Mouse (Mus musculus) right cerebral cortex, adult 2 months (tissue): ENCODE measurements around the gene Dennd4c.

ENCODE experiments used
- DNase-seq, 2 experiments: peaks; one replicate each; pipeline ENCODE4 v3.0.0; 2021 to 2022; ENCODE audit warnings: low spot score in 2 of 2

The Dennd4c gene

DNA sequence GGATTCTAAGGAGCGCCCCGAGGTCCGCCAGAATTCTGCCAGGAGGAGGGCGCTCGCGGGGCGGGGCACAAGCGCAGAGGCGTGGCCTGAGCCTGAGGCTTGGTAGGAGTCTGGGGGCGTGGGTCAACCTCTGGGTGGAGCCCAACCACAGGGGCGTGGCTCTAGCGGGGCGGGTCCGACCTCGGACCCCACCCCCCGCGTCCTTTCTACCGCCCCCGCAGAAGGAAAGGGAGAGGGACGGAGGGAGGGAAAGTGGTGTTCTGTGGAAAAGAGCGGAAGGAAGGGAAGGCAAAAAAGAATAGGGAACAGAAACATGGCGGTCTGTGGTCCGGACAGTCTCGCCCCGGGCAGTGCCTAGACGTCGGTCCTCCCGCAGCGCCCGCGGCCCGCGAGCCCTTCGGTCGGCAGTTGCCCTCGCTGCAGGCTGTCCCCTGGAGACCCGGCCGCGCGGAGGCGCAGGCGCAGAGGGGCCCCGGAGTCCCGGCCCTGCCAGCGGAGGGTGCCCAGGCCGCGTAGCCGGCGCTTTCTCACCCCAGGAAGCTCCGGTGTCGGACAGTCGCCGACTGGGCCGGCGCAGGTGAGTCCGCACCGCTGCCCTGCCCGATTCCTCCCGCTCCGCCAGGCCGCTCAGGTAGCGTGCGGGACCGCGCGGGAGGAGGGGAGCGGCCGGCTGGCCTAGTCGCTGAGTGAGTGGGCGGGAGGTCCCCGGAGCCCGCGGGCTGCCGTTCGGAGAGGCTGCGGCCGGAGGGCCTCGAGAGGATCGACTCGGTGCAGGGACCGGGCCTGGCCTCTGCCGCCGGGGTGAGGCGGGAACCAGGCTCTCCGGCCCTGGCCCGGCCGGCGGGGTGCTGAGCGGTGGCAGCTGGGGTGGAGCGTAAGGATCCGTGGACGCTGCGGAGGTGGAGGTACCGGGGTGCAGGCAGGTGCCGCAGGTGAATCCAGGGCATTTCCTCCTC lies at the start of gene Dennd4c:
Gene Dennd4c (plus strand): TSS at position 220 of the 956 bp plus-strand sequence.
- peak; percentile 82 to 85 for DNase-seq

DNA sequence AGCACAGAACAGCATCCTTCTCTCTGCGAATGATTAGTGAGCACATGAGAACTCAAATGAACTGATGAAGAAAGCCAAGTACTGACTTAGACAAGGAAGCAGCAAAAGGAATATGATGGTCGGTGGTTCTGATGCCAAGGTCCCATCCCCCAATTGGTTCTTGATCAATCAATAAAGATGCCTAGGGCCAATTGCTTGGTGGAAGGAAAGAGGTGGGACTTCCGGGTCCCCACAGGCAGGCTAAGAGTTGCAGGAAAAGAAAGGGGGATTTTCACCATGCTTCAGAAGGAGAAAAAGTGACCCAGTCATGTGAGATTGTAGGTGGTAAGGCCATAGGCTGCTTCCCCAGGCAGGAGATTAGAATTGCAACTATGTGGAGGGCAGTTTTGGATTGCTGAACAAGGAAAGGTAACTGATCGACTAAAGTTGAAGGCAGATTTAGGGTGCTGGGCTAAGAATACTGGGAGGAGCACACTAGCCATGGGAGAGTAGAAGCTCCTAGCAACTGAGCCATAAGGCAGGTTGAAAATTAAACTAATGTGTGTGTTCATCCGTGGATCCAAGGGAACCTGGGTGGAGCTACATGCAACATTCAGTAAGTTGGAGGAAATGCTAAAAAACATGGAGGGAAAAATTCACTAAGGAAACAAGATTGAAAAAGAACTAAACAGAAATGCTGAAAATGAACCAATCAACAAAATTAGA lies 49.0 kb upstream of the Dennd4c start:
- no peak for DNase-seq

DNA sequence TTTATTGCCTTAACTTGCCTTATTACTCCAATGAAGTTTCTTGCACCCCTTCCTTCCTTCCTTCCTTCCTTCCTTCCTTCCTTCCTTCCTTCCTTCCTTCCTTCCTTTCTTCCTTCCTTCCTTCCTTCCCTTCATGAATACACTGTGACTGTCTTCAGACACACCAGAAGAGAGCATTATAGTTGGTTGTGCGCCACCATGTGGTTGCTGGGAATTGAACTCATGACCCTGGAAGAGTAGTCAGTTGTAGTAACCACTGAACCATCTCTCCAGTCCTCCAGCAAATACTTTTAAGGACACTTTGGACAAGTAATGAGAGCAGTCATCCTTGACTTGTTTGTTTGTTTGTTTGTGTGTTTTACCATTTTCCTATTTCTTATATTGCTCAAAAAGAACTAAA lies 39.6 kb upstream of the Dennd4c start:
- DNase-seq: no peak

DNA sequence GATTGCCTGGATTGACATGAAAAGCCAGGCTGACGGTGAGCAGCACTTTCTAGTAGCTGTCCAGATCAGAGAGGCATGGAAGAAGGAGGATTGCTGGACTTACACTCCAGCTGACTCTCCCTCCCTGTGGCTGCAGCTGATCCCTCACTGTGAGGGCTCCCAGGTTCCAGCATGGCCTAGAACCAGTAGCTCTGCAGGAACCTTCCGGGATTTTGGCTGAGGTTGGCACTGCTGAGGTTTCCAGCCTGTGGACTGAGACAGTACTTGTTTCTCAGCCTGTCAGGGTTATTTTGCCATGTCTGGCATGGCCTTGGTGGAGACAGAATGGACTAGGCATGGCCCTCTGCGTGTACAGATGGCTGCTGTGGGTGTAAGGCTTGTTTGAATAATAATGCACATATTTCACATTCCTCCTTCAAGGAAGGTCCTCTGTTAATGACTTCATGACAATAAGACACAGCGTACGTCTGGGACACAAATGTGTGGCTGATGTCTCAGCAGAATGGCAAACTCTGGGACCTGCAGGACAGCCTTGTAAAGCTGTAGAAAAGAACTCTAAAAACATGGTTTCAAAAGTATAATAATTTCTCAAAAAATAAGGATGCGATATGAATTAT lies 38.2 kb upstream of the Dennd4c start:
- no peak for DNase-seq

DNA sequence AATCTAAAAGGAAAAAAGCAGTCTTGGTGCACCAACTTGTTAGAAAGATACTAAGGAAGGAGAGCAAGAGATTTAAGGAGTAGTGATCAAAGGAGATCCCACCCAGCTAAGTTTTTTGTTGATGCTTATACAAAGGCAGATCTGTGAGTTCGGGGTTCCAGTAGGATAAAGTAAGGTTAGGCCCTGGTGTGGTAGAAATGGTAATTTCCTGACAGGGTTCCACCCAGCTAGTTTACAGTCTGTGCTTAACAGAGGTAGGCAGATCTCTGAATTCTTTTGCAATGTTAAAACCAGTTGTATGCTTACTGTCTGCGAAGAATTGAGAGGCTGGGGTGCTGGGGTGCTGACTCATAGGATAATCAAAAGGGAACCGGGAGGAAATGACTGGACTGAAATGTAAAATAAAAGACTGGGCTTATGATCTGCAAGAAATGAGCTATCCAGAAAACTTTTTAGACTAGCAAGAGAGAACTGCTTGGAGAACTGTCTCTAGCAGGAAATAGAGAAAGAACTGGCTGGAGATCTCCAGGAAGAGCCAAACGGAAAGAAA lies 37.6 kb upstream of the Dennd4c start:
- no peak for DNase-seq

DNA sequence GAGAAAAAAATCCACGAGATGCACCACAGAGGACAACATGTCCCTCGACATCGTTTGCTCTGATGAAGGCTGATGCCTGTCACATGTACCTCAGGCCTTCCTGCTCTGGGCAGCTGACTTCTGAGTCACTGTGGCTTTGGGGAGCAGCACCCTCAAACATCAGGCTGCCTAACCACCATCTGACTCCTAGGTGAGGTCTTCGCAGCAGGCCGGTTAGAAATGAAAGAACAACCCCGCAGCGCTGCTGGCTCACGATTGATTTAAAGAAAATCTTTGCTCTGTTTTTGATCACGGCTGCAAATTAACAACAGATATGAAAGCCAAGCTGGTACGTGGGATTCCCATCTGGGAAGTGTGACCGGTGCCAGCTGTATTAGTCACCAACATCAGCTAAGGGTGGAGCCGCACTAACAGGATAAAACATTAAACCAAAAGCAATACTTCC lies 35.6 kb upstream of the Dennd4c start:
- peak; percentile 68 to 82 for DNase-seq

DNA sequence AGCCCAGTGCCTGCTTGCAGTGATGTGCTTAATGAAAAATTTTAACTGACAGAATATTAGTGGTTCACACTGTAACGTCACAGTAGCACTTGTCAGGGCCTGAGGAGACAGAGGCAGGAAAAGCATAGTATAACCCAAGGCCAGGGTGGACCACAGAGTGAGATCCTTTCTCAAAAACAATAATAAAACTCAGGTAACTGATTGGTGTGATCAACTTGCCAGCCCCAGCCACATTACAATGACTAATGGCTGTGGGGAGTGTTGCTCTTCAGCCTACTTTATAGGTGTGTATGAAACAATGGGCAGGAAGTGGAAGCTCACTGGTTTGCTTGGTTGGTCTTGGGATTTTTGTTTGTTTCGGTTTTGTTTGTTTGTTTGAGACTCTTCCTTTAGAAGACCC lies 34.8 kb upstream of the Dennd4c start:
- no peak for DNase-seq

DNA sequence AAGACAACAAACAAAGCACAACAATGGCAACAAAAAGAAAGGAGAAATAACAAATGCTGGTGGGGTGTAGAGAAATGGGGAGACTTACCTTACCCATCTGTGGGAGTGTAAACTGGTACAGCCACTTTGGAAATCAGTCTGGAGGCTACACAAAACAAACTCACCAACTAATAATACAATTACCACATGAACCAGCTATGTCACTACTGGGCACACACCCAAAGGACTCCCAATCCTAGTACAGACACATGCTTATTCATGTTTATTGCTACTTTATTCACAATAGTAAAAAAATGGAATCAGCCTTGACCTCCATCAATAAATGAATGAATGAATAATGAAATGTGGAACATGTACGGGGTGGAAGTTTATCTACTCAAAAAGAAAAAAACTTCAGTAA lies 33.0 kb upstream of the Dennd4c start:
- no peak for DNase-seq

DNA sequence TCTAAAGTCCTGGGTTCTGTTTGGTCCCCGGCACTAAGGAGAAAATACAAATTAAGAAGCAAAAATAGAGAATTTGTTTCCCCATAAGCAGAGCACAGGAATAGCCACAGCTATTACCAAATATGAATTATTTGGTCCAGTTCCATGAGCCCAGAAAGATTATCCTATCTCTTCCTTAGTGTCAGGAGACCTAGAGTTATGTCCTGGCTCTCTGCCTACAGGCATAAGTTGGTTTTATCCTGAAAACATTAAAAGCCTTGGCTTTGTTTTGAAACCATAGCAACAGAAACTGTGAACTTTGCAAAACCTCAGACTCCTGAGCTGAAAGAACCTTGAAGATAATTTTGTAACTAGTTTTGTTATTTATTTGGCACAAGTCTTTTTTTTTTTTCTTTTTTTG lies 31.2 kb upstream of the Dennd4c start:
- DNase-seq: no peak

DNA sequence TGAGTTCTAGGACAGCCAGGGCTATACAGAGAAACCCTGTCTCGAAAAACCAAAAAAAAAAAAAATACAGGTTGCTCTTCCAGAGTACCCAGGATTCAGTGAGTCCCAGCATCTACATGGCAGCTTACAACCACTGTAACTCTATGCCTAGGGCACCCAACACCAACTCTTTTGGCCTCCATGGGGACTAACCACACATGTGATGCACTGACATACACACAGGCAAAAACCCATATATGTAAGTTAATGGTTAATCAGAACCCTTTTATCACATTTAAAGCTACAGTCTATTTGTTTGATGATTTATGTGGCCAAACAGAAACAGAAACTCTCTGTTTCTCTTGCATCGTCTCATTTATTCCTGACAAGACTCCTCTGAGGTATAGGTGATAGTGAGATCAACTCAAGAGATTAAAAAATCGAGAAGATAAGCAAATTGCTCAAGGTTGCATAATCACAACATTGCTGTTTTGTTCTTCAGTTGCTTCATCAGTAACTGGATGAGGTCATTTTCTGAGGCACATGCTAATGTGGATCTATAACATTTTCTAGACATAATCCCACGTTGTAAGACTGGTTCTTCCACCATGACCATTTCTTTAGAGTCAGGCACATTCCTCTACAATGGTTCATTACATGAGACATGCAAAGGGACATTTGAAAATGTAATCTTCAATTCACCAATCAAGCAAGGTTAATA lies 29.3 kb upstream of the Dennd4c start:
- DNase-seq: no peak

DNA sequence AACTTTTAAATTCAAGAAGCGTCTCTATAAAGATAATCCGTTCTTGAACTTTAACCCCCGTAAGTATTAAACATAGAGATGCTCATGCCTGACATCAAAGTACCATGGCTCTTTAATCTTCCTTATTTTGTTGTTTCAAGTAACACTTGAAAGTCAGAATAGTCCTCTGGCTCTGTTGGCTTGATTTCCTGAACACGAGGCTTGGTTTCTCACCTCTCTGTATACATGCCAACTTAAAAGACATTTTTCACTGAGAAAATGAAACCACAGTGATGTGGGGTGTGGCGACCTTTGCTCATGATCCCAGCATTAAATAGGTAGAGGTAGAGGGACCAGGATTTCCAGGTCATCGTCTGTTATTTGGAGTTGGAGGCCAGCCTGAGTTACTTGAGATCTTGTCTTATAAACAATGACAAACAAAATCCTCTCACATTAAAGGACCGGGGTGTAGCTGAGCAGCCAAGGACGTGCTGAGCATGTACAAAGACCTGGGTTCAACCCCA lies 26.4 kb upstream of the Dennd4c start:
- DNase-seq: no peak

DNA sequence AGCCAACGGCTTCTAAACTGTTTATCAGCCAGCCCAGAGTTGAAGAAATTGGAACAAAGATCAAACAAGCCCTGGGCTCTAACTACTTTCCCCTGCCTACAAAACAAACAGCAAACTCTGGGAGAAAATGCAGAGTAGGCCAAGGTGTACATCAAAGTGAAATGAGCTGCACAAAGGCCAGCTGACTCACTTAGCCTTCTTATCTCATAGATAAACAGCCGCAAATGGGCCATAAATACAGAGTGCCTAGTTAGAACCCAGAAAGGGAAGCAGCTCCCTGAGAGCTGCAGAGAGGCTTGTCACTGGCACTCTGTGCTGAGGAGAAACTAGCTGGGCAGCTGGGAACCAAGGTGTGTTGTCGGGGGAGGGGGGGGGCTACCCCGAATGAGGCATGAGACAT lies 23.2 kb upstream of the Dennd4c start:
- no peak for DNase-seq

DNA sequence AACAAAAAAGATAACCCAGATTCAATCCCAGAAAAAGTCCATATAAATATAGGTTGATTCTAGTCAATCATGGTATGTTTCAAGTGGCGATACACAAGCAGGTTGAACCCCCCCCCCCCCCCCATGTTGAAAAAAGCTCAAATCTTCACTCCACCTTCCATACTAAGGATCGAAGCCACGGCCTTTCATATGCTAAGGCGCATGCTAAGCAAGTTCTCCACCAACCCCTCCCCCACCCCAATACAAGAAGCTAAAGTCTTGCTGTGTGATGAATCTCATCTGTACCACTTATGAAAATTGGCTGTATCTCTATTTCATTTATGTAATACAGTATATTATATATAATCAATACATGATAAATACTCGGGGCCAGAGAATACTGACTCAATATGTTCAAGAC lies 22.2 kb upstream of the Dennd4c start:
- no peak for DNase-seq

DNA sequence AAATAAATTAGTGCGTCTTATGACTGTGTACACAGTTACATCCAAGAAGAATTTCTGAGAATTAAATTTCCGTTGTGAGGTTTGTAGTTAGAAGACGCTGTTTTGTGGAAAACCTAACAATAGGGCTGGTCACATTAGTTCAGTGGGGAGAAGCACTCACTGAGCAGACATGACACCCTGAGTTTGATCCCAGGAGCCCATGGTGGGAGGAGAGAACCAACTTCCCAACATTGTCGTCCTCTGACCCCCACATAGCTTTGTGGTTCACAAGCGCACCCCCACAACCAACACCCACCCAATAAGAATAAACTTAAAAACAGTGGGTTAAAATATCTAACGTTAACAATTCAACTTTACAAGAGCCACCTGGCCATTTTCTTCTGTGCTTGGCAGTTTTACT lies 18.5 kb upstream of the Dennd4c start:
- DNase-seq: no peak

DNA sequence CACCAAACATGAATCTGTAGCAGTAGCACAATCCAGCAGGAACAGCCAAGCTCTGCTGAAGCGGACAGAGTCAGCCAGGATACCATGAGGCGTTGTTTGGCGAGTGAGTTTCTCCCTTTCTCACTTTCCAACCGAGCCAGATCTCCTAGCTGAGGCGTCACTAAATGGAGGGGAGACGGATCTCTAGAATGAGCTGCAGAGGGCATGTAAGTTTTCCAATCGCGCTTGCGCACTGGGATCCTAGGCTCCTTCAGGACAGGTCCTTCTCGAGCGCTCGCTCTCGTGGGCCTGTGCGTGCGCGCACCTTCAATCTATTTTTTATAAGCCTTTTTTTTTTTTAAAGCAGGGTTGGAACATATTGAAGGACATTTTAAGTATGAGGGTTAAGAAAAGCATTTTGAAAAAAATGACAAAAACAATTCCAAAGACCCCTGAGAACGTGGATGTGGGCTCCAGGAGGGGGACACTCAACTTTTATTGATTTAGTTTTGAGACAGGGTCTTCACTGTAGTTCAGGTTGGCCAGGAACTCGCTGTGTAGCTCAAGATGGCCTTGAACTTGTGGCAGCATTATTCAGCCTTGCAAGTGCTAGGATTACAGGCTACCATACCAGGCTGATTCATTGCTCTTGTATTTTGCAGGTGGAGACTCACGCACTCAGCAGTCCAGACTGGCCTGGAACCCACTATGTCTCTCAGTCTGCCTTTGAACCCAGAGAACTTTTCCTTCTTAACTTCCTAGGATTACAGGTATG lies 14.1 kb upstream of the Dennd4c start:
- no peak for DNase-seq

DNA sequence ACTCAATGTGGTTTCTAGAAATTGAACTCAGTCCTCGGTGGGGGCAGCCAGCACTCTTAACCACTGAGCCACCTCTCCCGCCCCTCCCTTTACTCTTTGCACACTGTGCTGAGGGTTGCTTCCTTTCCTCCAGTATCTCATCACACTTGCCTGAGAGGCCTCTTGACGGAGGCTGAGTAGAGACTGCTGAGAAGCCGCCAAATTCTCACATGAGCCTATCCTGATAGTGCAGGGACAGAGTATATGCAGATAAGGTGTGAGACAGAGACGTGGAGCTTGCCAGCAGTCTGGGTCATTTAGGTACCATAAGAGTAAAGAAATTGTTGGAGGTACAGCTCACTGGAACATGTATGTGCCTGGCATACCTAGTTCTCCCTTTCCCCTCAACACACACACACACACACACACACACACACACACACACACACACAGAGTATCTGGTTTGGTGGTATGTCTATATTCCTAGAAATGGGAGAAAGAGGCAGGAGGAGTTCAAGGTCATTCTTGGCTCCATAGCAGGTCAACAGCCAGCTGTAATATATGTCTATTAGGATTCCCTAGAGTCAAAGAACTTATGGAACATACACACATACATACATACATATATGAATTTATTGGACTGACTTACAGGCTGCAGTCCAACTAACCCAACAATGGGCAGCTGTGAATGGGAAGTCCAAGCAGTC lies 8.9 kb upstream of the Dennd4c start:
- DNase-seq: no peak

DNA sequence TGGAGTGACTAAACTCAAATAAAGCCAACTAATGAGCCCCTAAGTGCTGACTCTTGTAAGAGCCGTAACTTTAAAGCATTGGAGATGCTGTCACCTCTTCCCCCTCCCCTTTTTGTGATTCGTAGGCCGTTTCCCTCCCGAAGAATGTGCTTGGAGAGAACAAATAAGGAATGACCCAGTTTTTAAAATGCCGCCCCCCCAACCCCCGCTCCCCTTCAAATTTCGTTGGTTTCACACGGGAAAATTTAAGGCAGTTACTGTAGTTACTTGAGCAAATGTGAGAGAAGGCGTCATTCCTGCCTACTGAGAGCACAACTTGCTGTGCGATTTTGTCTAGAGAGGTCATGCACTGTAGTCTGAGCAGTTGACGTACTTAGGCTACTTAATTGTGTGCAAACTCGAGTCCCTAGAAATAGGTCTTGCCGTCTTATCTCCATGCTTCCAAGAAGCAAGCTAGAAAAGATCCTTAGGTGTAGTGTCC lies 1.0 kb downstream of the Dennd4c start:
- peak; percentile 46 to 49 for DNase-seq

DNA sequence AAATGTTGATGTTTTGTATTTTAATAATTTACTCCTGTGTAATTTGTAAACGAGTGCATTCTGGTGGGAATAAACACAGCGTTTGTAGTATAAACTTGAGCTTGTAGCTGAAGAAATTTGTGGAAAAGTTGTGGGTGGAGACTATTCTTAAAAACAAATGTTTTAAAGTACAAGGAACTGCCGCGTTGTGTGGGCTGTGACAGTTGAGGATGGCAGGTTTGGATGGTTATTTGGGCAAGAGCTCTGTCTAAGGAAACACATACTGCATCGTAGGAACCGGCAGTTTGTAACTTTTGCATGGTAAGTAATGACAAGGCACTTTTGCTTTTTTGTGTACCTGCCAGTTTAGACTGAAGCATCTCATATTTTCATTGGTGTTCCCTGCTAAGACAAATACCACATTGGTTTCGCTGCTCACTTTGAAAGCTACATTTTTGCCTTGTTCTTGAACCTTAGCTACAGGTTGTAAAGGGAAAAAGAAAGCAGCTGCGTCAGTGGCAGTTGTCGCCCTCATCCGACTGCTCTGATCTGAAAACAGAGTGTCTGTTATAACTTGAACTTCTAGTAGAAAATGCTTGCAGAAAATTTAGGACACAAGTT lies 2.1 kb downstream of the Dennd4c start:
- peak; percentile 44 to 45 for DNase-seq

DNA sequence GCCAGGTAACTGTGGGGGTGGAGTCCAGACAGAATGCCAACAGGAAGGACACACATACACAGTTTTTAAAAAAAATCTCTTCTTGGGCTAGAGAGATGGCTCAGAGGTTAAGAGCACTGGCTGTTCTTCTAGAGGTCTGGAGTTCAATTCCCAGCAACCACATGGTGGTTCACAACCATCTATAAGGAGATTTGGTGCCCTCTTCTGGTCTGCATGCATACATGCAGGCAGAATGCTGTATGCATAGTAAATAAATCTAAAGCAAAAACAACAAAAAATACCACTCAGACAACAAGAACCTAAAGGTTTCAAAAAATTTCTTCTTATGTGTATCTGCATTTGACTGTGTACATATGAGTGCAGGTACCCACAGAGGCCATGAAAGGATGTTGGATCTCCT lies 16.0 kb downstream of the Dennd4c start:
- no peak for DNase-seq
